Mouse (Mus musculus) stomach, postnatal 0 days (tissue): ENCODE results near the gene Mical2. TPM values are rescaled to one million over a fixed set of nuclear protein-coding genes. Genes with fewer than 3 reads are reported as not detected.

Experiments
- ATAC-seq: fragments of 200-750 bp; cut with Nextera tagmentation; 2 replicates; pipeline ENCODE4 v1.8.0; 2017; ENCODE audit not compliant: low FRiP score, low TSS enrichment
- DNase-seq: peaks from one replicate; pipeline ENCODE4 v3.0.0-alpha.2; 2016; ENCODE audit warnings: low spot score
- H3K27ac ChIP-seq: fragments of 300-500 bp; sonication (generic); replicated peaks from 2 replicates; pipeline ENCODE4 v1.5.1; 2014; ENCODE audit warnings: mild to moderate bottlenecking, control low read depth
- H3K27me3 ChIP-seq: fragments of 300-500 bp; sonication (generic); 2 replicates; pipeline ENCODE4 v1.6.1; 2014; ENCODE audit warnings: low read length; ENCODE audit not compliant: control insufficient read depth, insufficient read depth
- H3K36me3 ChIP-seq: fragments of 300-500 bp; sonication (generic); 2 replicates; pipeline ENCODE4 v1.6.1; 2014; ENCODE audit warnings: low read length, mixed read lengths; ENCODE audit not compliant: control insufficient read depth, insufficient read depth
- H3K4me1 ChIP-seq: fragments of 300-500 bp; sonication (generic); replicated peaks from 2 replicates; pipeline ENCODE4 v1.6.1; 2014; ENCODE audit warnings: antibody characterized with exemption; ENCODE audit not compliant: control insufficient read depth, insufficient read depth
- H3K4me2 ChIP-seq: fragments of 300-500 bp; sonication (generic); replicated peaks from 2 replicates; pipeline ENCODE4 v1.6.1; 2014; ENCODE audit warnings: low read depth, mild to moderate bottlenecking, control low read depth, moderate library complexity
- H3K4me3 ChIP-seq: fragments of 300-500 bp; sonication (generic); 2 replicates; pipeline ENCODE4 v1.5.1; 2014; ENCODE audit warnings: low read depth, low read length, control low read depth
- H3K9ac ChIP-seq: fragments of 300-500 bp; sonication (generic); 2 replicates; pipeline ENCODE4 v1.6.1; 2014; ENCODE audit warnings: mild to moderate bottlenecking, low read length, control low read depth, mixed read lengths
- H3K9me3 ChIP-seq: fragments of 300-500 bp; sonication (generic); 2 replicates; pipeline ENCODE4 v1.6.1; 2016; ENCODE audit warnings: low read length; ENCODE audit not compliant: control insufficient read depth
- CTCF ChIP-seq: IDR thresholded peaks from 2 replicates; pipeline ENCODE4 v1.5.1; 2016; ENCODE audit warnings: antibody characterized with exemption, low read depth, mild to moderate bottlenecking, moderate library complexity
- EP300 ChIP-seq: optimal IDR thresholded peaks from 2 replicates; pipeline ENCODE3; 2016; ENCODE audit warnings: antibody characterized with exemption
- WGBS: fragments of 180-500 bp; shearing (Covaris S2); extraction: QIAGEN DNeasy Blood & Tissue Kit; methylation state at CpG from one replicate; pipeline ENCODE4 v1.1.7; 2014; 5-methylcytosine and 5-hydroxymethylcytosine counted together
- polyA plus RNA-seq: library from polyadenylated mRNA; unstranded; fragments of >200 nt; fragmentation: Nextera tagmentation; extraction: Ambion mirVana; gene quantifications from 2 replicates; pipeline ENCODE4 v1.2.1, GENCODE M21; 2015

The Mical2 gene
- polyA plus RNA-seq, 1 experiment from 2014 or later: 8.4 TPM

- no peaks in the 10 kb centered on the region for H3K27me3 ChIP-seq
- no peak overlapping the region for H3K4me2 ChIP-seq
- H3K9me3 ChIP-seq: no peaks in the 10 kb centered on the region
- H3K4me3 ChIP-seq: no peak overlapping the region
- peak; percentile 73 for ATAC-seq
- peak; percentile 83 for DNase-seq
- TF ChIP-seq EP300 (no peak), CTCF (peak; percentile 44)
- no peak overlapping the region for H3K9ac ChIP-seq
- H3K27ac ChIP-seq: no peak overlapping the region
- H3K36me3 ChIP-seq: 0 out of 2 replicates have a peak, but pooled peaks cover 4% of the 10 kb centered on the region
- WGBS: 63% methylated on average over 11 of the region's 11 CpGs
- H3K4me1 ChIP-seq: no peaks in the 10 kb centered on the region
These were observed 83.8 kb downstream of the Mical2 start for GRCm38 (mm10) chr7:112309289-112310016.

DNA sequence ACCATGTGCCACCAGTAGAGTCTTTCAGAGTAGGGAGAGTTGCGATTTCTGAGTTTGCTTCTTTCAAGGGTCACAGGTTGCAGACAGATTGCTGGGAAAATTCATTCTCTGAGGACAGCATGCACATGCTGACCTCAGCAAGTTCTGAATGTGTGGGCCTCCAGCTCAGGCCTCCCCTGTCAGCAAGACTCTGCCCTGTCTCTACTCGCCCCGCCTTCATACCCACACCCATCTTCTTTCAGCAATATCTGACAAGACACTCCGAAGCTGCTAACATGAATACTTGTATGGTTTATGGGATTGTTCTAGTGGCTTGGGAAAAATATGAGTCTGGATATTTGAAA lies 84.3 kb downstream of the Mical2 start:
- Histone ChIP-seq H3K36me3 (0 out of 2 replicates have a peak, but pooled peaks cover 4% of the 10 kb centered on the region), H3K9me3 (no peaks in the 10 kb centered on the region), H3K4me3 (no peak overlapping the region), H3K9ac (no peak overlapping the region), H3K27ac (no peak overlapping the region), H3K4me2 (no peak overlapping the region), H3K27me3 (no peaks in the 10 kb centered on the region), H3K4me1 (no peaks in the 10 kb centered on the region)
- 59% methylated on average over 4 of the region's 4 CpGs for WGBS
- no peak for DNase-seq
- ATAC-seq: no peak
- TF ChIP-seq EP300 (no peak), CTCF (no peak)

- Histone ChIP-seq H3K27ac (no peak overlapping the region), H3K36me3 (0 out of 2 replicates have a peak, but pooled peaks cover 4% of the 10 kb centered on the region), H3K9ac (no peak overlapping the region), H3K4me3 (no peak overlapping the region), H3K4me2 (no peak overlapping the region), H3K27me3 (no peaks in the 10 kb centered on the region), H3K9me3 (no peaks in the 10 kb centered on the region), H3K4me1 (no peaks in the 10 kb centered on the region)
- TF ChIP-seq CTCF (no peak), EP300 (no peak)
- WGBS: 73% methylated on average over 5 of the region's 5 CpGs
- ATAC-seq (no peak), DNase-seq (no peak)
These were observed 87.6 kb downstream of the Mical2 start for GRCm38 (mm10) chr7:112313211-112313610.

DNA sequence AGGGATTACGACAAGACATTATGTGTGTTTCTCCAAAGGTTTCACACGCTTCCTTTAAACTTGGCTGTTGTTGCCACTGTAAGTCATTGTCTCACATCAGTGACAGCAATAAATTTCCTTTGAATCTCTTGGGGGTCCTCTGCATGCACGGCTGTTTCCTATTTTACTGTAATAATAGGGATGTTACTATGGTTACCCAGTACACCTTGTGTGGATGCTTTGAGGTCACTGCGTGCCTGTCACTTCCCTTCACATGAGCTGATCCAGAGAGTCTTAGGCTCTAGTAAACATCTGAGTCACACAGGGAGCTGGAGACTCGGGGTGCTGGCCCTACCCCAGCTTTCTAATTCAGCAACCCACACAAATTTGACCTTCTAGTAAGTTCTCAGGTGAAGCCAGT lies 88.0 kb downstream of the Mical2 start:
- H3K27ac ChIP-seq: no peak overlapping the region
- no peak overlapping the region for H3K4me3 ChIP-seq
- H3K36me3 ChIP-seq: 0 out of 2 replicates have a peak, but pooled peaks cover 6% of the 10 kb centered on the region
- H3K27me3 ChIP-seq: no peaks in the 10 kb centered on the region
- DNase-seq: no peak
- no peak for TF ChIP-seq CTCF
- TF ChIP-seq EP300: no peak
- 52% methylated on average over 5 of the region's 5 CpGs for WGBS
- no peak overlapping the region for H3K9ac ChIP-seq
- no peaks in the 10 kb centered on the region for H3K4me1 ChIP-seq
- no peak overlapping the region for H3K4me2 ChIP-seq
- no peak for ATAC-seq
- H3K9me3 ChIP-seq: no peaks in the 10 kb centered on the region

- no peak overlapping the region for H3K4me3 ChIP-seq
- peak; percentile 61 for ATAC-seq
- DNase-seq: peak; percentile 35
- TF ChIP-seq CTCF (no peak), EP300 (no peak)
- H3K27me3 ChIP-seq: no peaks in the 10 kb centered on the region
- WGBS: 71% methylated on average over 1 of the region's 1 CpGs
- H3K9me3 ChIP-seq: no peaks in the 10 kb centered on the region
- H3K9ac ChIP-seq: no peak overlapping the region
- peaks cover 6% of the 10 kb centered on the region; the same call in 1 of the 2 replicates for H3K36me3 ChIP-seq
- no peak overlapping the region for H3K4me2 ChIP-seq
- H3K4me1 ChIP-seq: no peaks in the 10 kb centered on the region
- no peak overlapping the region for H3K27ac ChIP-seq
These were observed 90.6 kb downstream of the Mical2 start for GRCm38 (mm10) chr7:112316239-112316638.

GRCm38 (mm10) chr7:112317491-112317890 lies 91.8 kb downstream of the Mical2 start:
- H3K36me3 ChIP-seq: peaks cover 6% of the 10 kb centered on the region; the same call in 1 of the 2 replicates
- no peak overlapping the region for H3K4me3 ChIP-seq
- H3K4me1 ChIP-seq: no peaks in the 10 kb centered on the region
- 52% methylated on average over 5 of the region's 5 CpGs for WGBS
- TF ChIP-seq CTCF (no peak), EP300 (no peak)
- H3K27ac ChIP-seq: no peak overlapping the region
- no peaks in the 10 kb centered on the region for H3K9me3 ChIP-seq
- ATAC-seq: no peak
- no peak overlapping the region for H3K9ac ChIP-seq
- no peak overlapping the region for H3K4me2 ChIP-seq
- no peak for DNase-seq
- H3K27me3 ChIP-seq: no peaks in the 10 kb centered on the region
